Mouse (Mus musculus) layer of hippocampus, adult 2 months (tissue): ENCODE measurements around the gene Oprm1. TPM values are rescaled to one million over a fixed set of nuclear protein-coding genes. Genes with fewer than 3 reads are reported as not detected.

Source experiments
- DNase-seq, 2 experiments: peaks; one replicate each; pipeline ENCODE4 v3.0.0; 2022; ENCODE audit warnings: low spot score in 2 of 2
- H3K27ac ChIP-seq: fragments of 200-600 bp; 2 replicates; pipeline ENCODE4 v1.8.1; 2022
- H3K4me3 ChIP-seq: fragments of 200-600 bp; 2 replicates; pipeline ENCODE4 v1.8.1; 2022; ENCODE audit warnings: mild to moderate bottlenecking
- CTCF ChIP-seq: fragments of 200-600 bp; conservative IDR thresholded peaks from 2 replicates; pipeline ENCODE4 v1.8.1; 2022; ENCODE audit warnings: antibody characterized with exemption, mild to moderate bottlenecking, moderate library complexity
- total RNA-seq, 2 experiments: library from RNA; stranded (reverse); gene quantifications; 2 replicates each; pipeline ENCODE4 v1.2.3; 2021

The Oprm1 gene
- total RNA-seq, 2 experiments from 2014 or later, result 5.4 to 5.9 TPM

DNA sequence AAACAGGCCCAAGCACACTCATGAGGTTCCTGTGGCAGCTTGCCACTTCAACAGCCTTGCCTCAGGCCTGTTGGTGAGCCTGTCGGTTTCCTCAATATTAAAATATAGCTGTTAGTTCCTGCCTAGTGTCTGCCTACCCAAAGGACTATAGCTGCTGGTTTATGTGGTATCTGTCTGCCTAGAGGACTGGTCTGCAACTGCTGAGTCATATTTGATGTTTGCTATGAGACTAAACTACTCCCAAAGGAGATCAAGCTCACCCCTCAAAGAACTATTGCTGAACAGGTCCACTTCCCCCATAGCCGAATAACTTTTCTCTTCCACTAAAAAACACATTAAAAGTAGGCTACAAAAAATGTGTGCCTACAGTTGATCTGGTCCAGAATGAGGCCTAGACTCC, 315.9 kb downstream of the Oprm1 start:
- Histone ChIP-seq H3K4me3 (no peak overlapping the region), H3K27ac (no peak overlapping the region)
- no peak for DNase-seq
- TF ChIP-seq CTCF, result no peak

DNA sequence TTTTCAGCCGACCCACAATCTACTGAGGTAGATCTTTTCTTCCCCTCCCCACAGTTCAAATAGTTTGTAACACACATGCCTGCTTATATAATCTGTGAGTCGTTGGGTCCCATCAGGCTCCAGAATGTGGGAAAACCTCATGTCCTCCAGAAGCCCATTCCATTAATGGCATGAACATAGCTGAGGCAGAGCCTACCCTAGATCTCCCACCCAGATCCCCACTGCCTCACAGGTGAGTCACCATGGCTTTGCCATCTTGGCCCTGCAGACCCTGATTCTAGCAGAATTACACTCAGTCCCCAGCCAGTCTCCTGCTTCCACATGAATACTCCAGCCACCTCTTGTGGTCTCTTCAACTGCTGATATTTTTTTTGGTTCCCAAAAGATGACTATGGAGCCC, 317.4 kb downstream of the Oprm1 start:
- no peak for DNase-seq
- no peak for TF ChIP-seq CTCF
- H3K4me3 ChIP-seq, result no peak overlapping the region
- no peak overlapping the region for H3K27ac ChIP-seq

DNA sequence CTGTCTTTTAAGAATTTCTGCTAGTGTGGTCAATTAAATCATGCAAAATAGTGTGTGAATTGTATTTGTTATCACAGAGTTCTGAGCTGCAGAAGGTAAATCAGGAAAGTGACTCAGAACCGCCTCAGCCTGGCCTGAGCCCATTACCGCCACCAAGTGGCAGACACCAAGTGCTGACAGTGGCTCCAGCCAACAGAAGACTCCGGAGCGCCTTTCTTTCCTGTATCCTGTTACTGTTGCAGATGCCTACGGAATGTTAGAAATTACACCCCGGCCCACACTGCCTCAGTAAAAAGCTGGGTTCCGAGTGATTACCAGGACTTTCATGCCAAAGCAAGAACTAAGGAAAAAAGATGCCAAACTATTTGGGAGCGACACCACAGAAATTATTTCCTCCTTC, 317.9 kb downstream of the Oprm1 start:
- Histone ChIP-seq H3K4me3 (no peak overlapping the region), H3K27ac (no peak overlapping the region)
- peak; percentile 99 for TF ChIP-seq CTCF
- DNase-seq, result peak; percentile 77 to 82

DNA sequence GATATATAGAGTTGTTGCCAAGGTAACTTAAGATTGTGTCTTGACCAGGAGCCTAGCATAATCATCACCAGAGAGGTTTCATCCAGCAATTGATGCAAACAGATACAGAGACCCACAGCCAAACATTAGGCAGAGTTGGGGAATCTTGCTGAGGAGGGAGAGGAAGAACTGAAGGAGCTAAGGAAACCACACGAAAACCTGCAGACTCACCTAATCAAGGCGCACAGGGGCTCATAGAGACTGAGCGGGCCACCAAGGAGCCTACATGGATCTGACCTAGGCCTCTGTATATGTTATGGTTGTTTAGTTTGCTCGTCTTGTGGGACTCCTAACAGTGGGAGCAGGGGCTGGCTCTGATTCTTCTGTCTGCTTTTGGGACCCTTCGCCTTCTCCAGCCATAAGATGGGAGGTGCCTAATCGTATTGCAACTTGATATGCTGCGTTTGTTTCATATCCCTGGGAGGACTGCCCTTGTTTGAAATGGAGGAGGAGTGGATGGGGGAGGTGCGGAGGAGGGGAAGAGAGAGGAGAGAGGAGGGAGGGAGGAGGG, 318.4 kb downstream of the Oprm1 start:
- Histone ChIP-seq H3K4me3 (no peak overlapping the region), H3K27ac (0 out of 2 replicates have a peak overlapping the region, but pooled peaks have one; percentile 7)
- TF ChIP-seq CTCF, result no peak
- no peak for DNase-seq

GRCm38 (mm10) chr10:7077389-7077808, 319.1 kb downstream of the Oprm1 start:
- H3K27ac ChIP-seq, result peak overlapping the region; percentile 28; the same call in 1 of the 2 replicates
- TF ChIP-seq CTCF, result no peak
- H3K4me3 ChIP-seq, result no peak overlapping the region
- peak in 1 of 2 experiments; percentile 18 for DNase-seq

- Histone ChIP-seq H3K27ac (no peak overlapping the region), H3K4me3 (no peak overlapping the region)
Observed at GRCm38 (mm10) chr10:7077971-7078370, 319.7 kb downstream of the Oprm1 start.

More at GRCm38 (mm10) chr10:7077971-7078370, 319.7 kb downstream of the Oprm1 start:
- no peak for DNase-seq
- no peak for TF ChIP-seq CTCF

Other genes starting within 250 kb of the Oprm1 start
- gene Gm10945, start 3.3 kb downstream of the Oprm1 start, total RNA-seq, result not detected